Mouse (Mus musculus) bone marrow, adult 2 months (tissue): ENCODE data around the gene Cdc40.

Experiments used
- CTCF ChIP-seq: fragments of 200-500 bp; IDR thresholded peaks from 2 replicates; pipeline ENCODE4 v1.5.1; 2011; ENCODE audit warnings: low read length, control low read depth; ENCODE audit not compliant: control insufficient read depth, insufficient read depth
- POLR2A ChIP-seq: fragments of 200-500 bp; IDR thresholded peaks from 2 replicates; pipeline ENCODE4 v1.6.1; 2011; ENCODE audit warnings: low read depth, mild to moderate bottlenecking, control low read depth, low read length, borderline replicate concordance; ENCODE audit not compliant: control insufficient read depth

DNA sequence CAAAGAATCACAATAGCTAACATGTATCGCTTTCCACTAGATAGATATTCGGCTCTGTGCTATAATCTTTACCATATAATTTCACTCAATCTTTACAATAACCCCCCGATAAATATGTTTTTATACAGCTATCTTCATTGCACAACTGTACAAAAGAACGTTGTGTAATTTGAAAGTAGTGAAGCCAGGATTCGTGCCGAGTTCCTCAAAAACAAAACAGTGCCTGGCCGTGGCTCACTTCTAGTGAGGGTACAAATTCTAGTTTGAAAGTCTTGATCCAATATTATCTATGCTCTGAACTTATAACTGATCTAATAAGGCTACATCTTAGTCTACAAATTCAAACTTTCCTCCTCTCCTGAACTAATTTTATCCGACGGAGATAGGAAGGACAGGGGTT, 778 bp downstream of the Cdc40 start:
- TF ChIP-seq POLR2A (no peak), CTCF (no peak)
